Mouse (Mus musculus) mature B cell (primary cell): ENCODE measurements around the gene Relt.
"Not testable (repeated sequence)": the region's sequence is repeated elsewhere in the genome, so short reads cannot be mapped to it uniquely, and the experiment has no call there.

Source experiments
- in situ Hi-C: fragments of 300-500 bp; cut with MboI; formaldehyde crosslinking; loops from 2 replicates; pipeline ENCODE4 v1.14.3; 2019

The Relt gene

GRCm38 (mm10) chr7:100875822-100876221 lies 12.6 kb upstream of the Relt start:
- in situ Hi-C loops: no loop called here

DNA sequence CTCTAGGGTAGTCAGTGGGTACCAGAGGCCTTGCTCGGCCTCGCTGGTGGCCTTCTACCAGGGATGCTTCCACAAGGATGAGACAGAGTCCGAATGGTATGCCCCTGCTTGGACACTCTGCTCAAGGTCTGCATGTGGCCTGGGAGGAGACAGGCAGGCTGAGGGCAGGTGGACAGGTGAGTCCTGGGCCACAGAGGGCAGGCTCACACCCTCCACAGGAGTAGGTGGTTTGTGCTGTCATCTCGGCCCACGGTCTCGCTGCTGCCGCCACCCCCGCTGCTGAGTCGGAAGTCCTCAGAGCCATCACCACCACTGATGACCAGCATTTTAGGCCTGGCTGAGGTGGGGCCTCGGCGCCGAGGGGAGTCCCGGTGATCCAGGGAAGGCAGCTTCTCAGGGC lies 10.0 kb upstream of the Relt start:
- in situ Hi-C loops: no loop called here

- in situ Hi-C loops: no loop called here
Observed at GRCm38 (mm10) chr7:100871892-100872291, 8.6 kb upstream of the Relt start.

- in situ Hi-C loops: no loop called here
Observed at GRCm38 (mm10) chr7:100871355-100871754, 8.1 kb upstream of the Relt start.

- in situ Hi-C loops: no loop called here
Observed at GRCm38 (mm10) chr7:100869877-100870629, 6.8 kb upstream of the Relt start.

GRCm38 (mm10) chr7:100868551-100868950 lies 5.3 kb upstream of the Relt start:
- in situ Hi-C loops: no loop called here

GRCm38 (mm10) chr7:100867561-100867960 lies 4.3 kb upstream of the Relt start:
- in situ Hi-C loops: no loop called here

- in situ Hi-C loops: no loop called here
Observed at GRCm38 (mm10) chr7:100866675-100867074, 3.4 kb upstream of the Relt start.

DNA sequence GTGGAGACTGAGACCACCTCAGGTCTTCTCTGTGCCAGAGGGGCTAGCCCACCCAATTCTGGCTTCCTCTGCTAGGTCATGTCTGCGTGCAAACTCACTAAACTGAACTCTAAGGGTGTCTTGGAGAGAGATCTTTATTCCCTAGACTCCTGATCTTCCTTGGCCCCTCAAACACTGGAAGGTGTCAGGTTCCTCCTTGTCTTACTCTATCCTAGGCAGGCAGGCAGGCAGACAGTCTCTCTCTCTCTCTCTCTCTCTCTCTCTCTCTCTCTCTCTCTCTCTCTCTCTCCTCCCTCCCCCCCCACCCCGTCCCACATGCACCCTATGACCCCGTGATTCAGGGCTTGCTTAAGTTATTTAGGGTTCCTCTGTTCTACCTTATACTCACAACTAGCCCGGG lies 893 bp downstream of the Relt start:
- in situ Hi-C loops: no loop called here

DNA sequence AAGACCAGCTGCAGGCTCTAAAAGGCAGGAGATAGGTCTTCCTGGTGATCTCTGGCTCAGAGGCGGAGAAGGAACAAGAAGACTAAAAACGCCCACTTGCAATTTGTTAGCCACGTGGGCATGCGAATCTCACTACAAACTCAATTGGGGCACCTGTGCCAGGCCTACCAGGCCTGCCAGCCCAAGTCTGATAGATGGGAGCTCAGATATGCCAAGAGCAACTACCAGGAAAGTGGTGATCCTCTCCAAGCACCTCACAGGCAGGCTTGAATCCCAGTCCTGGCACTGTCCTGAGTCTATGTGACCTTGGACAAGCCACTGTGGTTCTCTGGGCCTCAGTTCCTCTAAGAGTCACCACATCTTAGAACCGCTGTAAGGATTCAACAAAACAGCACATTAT lies 2.0 kb downstream of the Relt start:
- in situ Hi-C loops: no loop called here

DNA sequence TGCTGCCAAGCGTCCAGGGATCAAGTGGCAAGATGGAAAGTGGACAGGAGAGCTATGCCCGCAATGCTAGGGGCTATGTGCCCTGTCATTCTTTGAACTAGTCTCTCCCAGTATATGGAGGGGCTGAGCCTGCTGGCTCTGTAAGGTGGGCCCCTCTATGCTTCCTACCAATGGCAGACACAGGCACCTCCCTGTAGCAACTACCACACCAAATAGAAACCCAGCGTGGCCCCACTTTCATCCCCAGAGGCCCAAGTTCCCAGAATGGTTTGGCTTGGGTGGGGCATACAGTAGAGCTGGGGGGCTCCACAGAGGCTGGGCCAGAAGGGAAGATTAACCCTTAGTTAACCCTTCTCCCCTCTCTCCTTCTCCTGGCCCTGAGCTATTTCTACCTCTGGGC lies 2.8 kb downstream of the Relt start:
- in situ Hi-C loops: no loop called here

- in situ Hi-C loops: no loop called here
Observed at GRCm38 (mm10) chr7:100855795-100856573, 7.3 kb downstream of the Relt start.

GRCm38 (mm10) chr7:100855300-100855699 lies 7.9 kb downstream of the Relt start:
- in situ Hi-C loops: no loop called here

- in situ Hi-C loops: no loop called here
Observed at GRCm38 (mm10) chr7:100854861-100855260, 8.4 kb downstream of the Relt start.

GRCm38 (mm10) chr7:100854137-100854814 lies 9.0 kb downstream of the Relt start:
- in situ Hi-C loops: no loop called here

DNA sequence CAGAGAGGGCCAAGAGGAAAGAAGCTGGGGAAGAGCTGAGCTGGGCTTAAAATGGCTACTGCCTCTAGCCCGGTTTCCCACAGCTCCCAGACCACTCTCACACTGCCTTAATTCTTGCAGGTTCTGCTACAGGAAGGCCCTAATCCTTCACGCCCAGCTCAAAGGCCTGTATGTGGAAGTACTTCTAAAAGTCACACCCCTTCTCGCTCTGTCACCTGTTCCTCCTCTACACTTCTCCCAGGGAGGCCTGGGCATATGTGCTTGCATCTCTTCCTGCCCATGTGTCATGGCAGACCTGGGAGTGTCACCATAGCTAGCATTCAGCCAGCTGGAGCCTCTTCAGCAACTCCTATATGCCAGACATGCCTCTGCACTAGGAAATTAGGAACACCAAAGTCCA lies 9.8 kb downstream of the Relt start:
- in situ Hi-C loops: no loop called here

DNA sequence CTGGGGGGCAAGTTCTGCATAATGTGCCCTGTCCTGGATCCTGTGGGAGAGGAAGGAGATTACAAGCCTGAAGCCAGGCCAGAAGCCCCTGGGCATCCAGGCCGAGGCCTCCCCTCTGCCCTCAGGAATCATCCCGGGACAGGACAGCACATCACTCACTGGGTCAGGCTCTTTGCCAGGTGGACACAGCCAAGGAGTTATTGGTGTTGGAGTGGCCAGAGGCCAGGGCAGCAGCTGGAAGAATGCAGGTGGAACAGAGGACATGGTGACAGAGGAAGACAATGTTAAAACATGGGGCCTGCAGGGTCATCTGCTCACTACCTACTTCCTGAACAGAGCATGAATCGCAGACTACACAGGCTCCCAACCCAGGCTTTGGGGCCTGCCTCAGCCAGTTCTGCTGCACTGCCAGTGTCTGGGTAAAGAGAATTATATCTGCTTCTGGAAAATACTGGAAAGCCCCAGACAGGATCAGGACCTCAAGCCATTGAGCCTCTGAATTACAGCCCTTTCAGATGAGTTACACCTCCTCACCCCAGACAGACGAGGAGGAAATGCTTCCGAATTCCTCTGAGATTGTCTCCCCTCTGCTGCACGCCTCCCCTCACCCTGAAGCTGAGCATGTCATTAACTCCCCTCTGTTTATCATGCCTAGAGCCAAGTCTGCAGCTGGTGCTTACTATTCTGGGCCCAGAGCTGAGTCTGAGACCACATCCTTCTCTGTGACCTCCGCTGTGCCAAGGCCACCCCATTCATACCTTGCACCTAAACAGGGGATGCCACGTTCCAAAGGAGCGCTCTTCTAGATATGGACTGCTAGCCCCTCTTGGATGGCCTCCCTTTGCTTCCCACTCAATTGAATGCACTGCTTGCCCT lies 11.5 kb downstream of the Relt start:
- in situ Hi-C loops: no loop called here

DNA sequence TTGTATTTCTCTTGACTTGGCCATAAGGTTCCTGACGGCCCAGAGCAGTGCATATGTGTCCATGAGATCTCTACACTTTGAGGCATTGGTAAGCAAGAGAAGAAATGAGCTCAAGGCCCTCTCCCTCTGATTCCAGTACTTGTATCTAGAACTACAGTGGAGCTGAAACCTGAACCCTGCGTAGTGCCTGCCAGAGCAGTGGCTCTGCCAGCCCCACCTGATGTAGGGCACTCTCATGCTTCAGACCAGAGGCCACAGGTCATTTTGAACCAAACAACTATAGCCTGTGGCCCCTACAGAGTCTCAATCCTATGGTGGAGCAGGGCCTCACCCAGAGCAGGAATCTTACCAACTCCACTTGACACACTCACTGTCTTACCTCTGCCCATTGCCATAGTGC lies 13.7 kb downstream of the Relt start:
- in situ Hi-C loops: no loop called here

- in situ Hi-C loops: no loop called here
Observed at GRCm38 (mm10) chr7:100848744-100849143, 14.5 kb downstream of the Relt start.

DNA sequence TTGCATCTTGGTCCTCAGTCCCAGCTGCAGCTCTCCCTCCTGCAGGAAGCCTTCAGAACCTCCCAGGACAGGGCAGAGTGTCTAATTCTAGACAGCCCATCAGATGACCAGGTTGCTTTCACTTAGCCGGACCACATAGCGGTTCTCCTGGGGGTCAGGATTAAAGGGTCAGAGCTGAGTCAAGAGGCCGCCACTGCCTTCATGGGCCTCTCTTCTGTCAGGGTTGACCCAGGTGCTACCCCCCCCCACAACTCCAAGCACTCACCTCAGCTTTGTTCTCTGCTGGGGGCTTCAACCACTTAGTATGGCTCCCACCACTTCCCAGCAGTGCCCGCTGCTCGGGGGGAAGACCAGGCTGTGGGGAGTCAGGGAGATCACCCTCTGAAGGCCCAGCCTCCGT lies 16.1 kb downstream of the Relt start:
- in situ Hi-C loops: no loop called here

GRCm38 (mm10) chr7:100846033-100846432 lies 17.2 kb downstream of the Relt start:
- in situ Hi-C loops: not testable (repeated sequence)

DNA sequence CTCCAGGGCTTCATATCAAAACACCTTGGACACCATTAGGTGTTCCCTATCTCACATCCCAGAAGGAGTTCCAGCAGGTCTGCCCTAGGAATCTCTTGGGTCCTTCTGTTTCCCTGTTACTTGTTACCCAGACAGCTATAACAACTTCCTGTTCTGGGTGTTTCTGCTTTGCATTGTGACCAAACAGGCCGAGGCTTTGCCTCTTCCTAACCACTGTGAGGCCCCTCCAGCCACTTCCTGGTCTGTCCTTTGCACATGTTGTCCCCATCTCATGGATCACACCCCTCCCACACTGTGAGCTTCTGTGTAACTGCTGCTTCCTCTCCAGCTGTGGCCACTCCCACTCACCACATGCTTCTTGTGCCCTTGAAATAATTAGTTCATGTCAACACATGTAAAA lies 17.8 kb downstream of the Relt start:
- in situ Hi-C loops: no loop called here
